ENCODE assay signal across 11 mouse cellular contexts in genomic region chr4:55721834-55722233, GRCm38 (mm10).
DNase-seq lines count a peak whose midpoint lies in the region; ATAC-seq lines count a peak whose summit lies in the region.
"Had no signal": no experiment of that assay in that cellular context is flagged by ENCODE, and none has a peak within 500 bp of the region (broad histone marks: within the 10 kb centered on the region; RNA-seq: fewer than 3 reads in every experiment).

No protein-coding gene starts in this region.

- H3K9me3 ChIP-seq in neural tube, embryonic 14.5 days (ENCODE audit: control insufficient read depth, low read length) = no peaks in the 10 kb centered on the region
- H3K9me3 ChIP-seq in neural tube, embryonic 15.5 days (replicated peaks) = no peaks in the 10 kb centered on the region
- H3K9me3 ChIP-seq: liver, embryonic 12.5 days; neural tube, embryonic 13.5 days had no signal

- H3K27me3 ChIP-seq in neural tube, embryonic 14.5 days (ENCODE audit: control insufficient read depth, insufficient read depth, low read length) = no peaks in the 10 kb centered on the region
- H3K27me3 ChIP-seq in neural tube, embryonic 15.5 days (replicated peaks) = no peaks in the 10 kb centered on the region
- H3K27me3 ChIP-seq: liver, embryonic 12.5 days; neural tube, embryonic 13.5 days had no signal

- 0 out of 2 replicates have a peak, but pooled peaks have one; percentile 26 for ATAC-seq in neural tube, embryonic 14.5 days (ENCODE audit: low read depth)
- ATAC-seq in neural tube, embryonic 15.5 days (ENCODE audit: low FRiP score) = peak; percentile 40; the same call in 1 of the 2 replicates
- ATAC-seq: inflammation-experienced regulatory T-cells, adult 6 months; liver, embryonic 12.5 days had no signal

- no peak overlapping the region for H3K4me2 ChIP-seq in neural tube, embryonic 14.5 days (ENCODE audit: low read depth, low read length)
- no peak overlapping the region for H3K4me2 ChIP-seq in neural tube, embryonic 15.5 days
- H3K4me2 ChIP-seq: liver, embryonic 12.5 days; neural tube, embryonic 13.5 days had no signal

- peaks cover 7% of the 10 kb centered on the region for H3K4me1 ChIP-seq in neural tube, embryonic 14.5 days (ENCODE audit: control insufficient read depth, insufficient read depth, low read length)
- H3K4me1 ChIP-seq in neural tube, embryonic 15.5 days = peaks cover 12% of the 10 kb centered on the region
- H3K4me1 ChIP-seq: liver, embryonic 12.5 days had no signal

- WGBS in neural tube, embryonic 14.5 days = 66% methylated on average over 2 of the region's 2 CpGs
- 62% methylated on average over 2 of the region's 2 CpGs for WGBS in neural tube, embryonic 15.5 days

- peak; percentile 34 to 36 for DNase-seq in cerebellum, postnatal 10 days
- no peak for DNase-seq in cerebellum, adult 9-11 months
- no peak for DNase-seq in neural tube, embryonic 10.5 days (ENCODE audit: extremely low spot score, low spot score)
- DNase-seq in kidney, adult 9 months = peak; percentile 51
- no peak for DNase-seq in cerebellum, postnatal 4 days (ENCODE audit: low spot score in 2 of 2)
- DNase-seq in right cerebral cortex, postnatal 25 days = no peak

- no peak overlapping the region for H3K27ac ChIP-seq in neural tube, embryonic 14.5 days (ENCODE audit: low read depth, low read length)
- H3K27ac ChIP-seq in neural tube, embryonic 15.5 days (replicated peaks) = no peak overlapping the region
- H3K27ac ChIP-seq: liver, embryonic 12.5 days; neural tube, embryonic 13.5 days had no signal

- H3K36me3 ChIP-seq in neural tube, embryonic 14.5 days (ENCODE audit: control insufficient read depth, insufficient read depth, low read length) = no peaks in the 10 kb centered on the region
- H3K36me3 ChIP-seq in neural tube, embryonic 15.5 days = no peaks in the 10 kb centered on the region
- H3K36me3 ChIP-seq: liver, embryonic 12.5 days; neural tube, embryonic 13.5 days had no signal

- no peak overlapping the region for H3K9ac ChIP-seq in neural tube, embryonic 14.5 days (replicated peaks; ENCODE audit: low read depth, low read length)
- no peak overlapping the region for H3K9ac ChIP-seq in neural tube, embryonic 15.5 days (replicated peaks)
- H3K9ac ChIP-seq: liver, embryonic 12.5 days; neural tube, embryonic 13.5 days had no signal

- H3K4me3 ChIP-seq in neural tube, embryonic 14.5 days (ENCODE audit: low read depth, low read length) = no peak overlapping the region
- H3K4me3 ChIP-seq in neural tube, embryonic 15.5 days (replicated peaks) = no peak overlapping the region
- H3K4me3 ChIP-seq: liver, embryonic 12.5 days; neural tube, embryonic 13.5 days had no signal

Comparison
In these comparisons a context has a peak if more than half of its experiments do, and no peak if none do; other contexts are left out.
1. DNase-seq: peak in cerebellum, postnatal 10 days (2 of 2) and kidney, adult 9 months (single experiment); none in cerebellum, adult 9-11 months (single experiment), neural tube, embryonic 10.5 days (single experiment), cerebellum, postnatal 4 days (0 of 2) and right cerebral cortex, postnatal 25 days (single experiment).